Comparison of ENCODE assay signal across 8 mouse cellular contexts in genomic region chr11:117118721-117119321, GRCm38 (mm10). TPM values are rescaled to one million over a fixed set of nuclear protein-coding genes. Genes with fewer than 3 reads are reported as not detected.
DNase-seq lines count a peak whose midpoint lies in the region; ATAC-seq and TF ChIP-seq lines count a peak whose summit lies in the region.

No protein-coding gene starts in this region.

- peaks cover 27% of the 10 kb centered on the region for H3K36me3 ChIP-seq in heart, embryonic 13.5 days
- peaks cover 4% of the 10 kb centered on the region for H3K36me3 ChIP-seq in myocyte (ENCODE audit: control insufficient read depth, insufficient read depth)

- no peaks in the 10 kb centered on the region for H3K9me3 ChIP-seq in heart, embryonic 13.5 days

- H3K4me3 ChIP-seq in heart, embryonic 13.5 days: no peak overlapping the region
- H3K4me3 ChIP-seq in myocyte: no peak overlapping the region

- no peak for TF ChIP-seq POLR2A in myocyte (IDR thresholded peaks at IDR 0.05; ENCODE audit: insufficient read length, low read depth)

- H3K27ac ChIP-seq in heart, embryonic 13.5 days (replicated peaks): peak overlapping the region; percentile 64

- peak overlapping the region; percentile 91 for H3K9ac ChIP-seq in heart, embryonic 13.5 days

- no peak for ATAC-seq in heart, embryonic 13.5 days (ENCODE audit: extremely low read depth, insufficient number of reproducible peaks, low FRiP score, low TSS enrichment)
- ATAC-seq in megakaryocyte progenitor cell, adult 5-6 weeks (replicated peaks; ENCODE audit: poor library complexity): no peak

- no peaks in the 10 kb centered on the region for H3K27me3 ChIP-seq in heart, embryonic 13.5 days (replicated peaks)
- no peaks in the 10 kb centered on the region for H3K27me3 ChIP-seq in myocyte (ENCODE audit: control insufficient read depth, insufficient read depth, insufficient read length)

- H3K4me1 ChIP-seq in heart, embryonic 13.5 days: peaks cover 87% of the 10 kb centered on the region

- peak overlapping the region; percentile 36 for H3K4me2 ChIP-seq in heart, embryonic 13.5 days
- peak overlapping the region; percentile 42 for H3K4me2 ChIP-seq in myocyte (ENCODE audit: low read depth)

- H3K79me2 ChIP-seq in myocyte (ENCODE audit: control insufficient read depth, insufficient read depth): peaks cover 79% of the 10 kb centered on the region

- 37% methylated on average over 10 of the region's 11 CpGs for WGBS in heart, embryonic 13.5 days

- DNase-seq in layer of hippocampus, postnatal 10 days (ENCODE audit: low spot score in 2 of 2): peak; percentile 55 to 57
- no peak for DNase-seq in layer of hippocampus, adult 18-20 months (ENCODE audit: low spot score in 2 of 2)
- peak; percentile 95 for DNase-seq in cerebellum, adult 11-12 months
- no peak for DNase-seq in spleen, postnatal 10 days (ENCODE audit: low spot score in 2 of 2)
- no peak for DNase-seq in gastrocnemius, adult 18-20 months (ENCODE audit: low spot score)

- no peak overlapping the region for H3ac ChIP-seq in myocyte (ENCODE audit: control insufficient read depth, insufficient read length)

TF ChIP-seq in myocyte, 11 proteins besides CTCF, POLR2A, EP300 and RAD21:
- no peak for TF ChIP-seq POLR2AphosphoS2 (IDR thresholded peaks at IDR 0.05; ENCODE audit: insufficient read length, low read depth)
- peak; percentile 22 for TF ChIP-seq USF1 (IDR thresholded peaks at IDR 0.05; ENCODE audit: low read depth)
- peak in 1 of 3 experiments; percentile 36 for TF ChIP-seq MYOG (IDR thresholded peaks at IDR 0.05; ENCODE audit: control insufficient read depth in 1 of 3, insufficient read depth in 1 of 3, insufficient read length in 2 of 3, low read depth in 2 of 3)
TF ChIP-seq in myocyte: peak in this region for 2.

RNA-seq across cellular contexts. Expression of gene Sec14l1, which starts 3.9 kb away (rescaled TPM):
- total RNA-seq in layer of hippocampus, postnatal 10 days (2021): 100 to 1,000 TPM; 151 to 152 TPM
- 100 to 1,000 TPM; 235 to 245 TPM for total RNA-seq in layer of hippocampus, adult 18-20 months (2021)
- 44.5 and 45.3 TPM in 2 replicates for polyA plus RNA-seq in heart, embryonic 13.5 days (2015; fragmentation: Nextera tagmentation; extraction: Ambion mirVana)
- 84.8 TPM for polyA plus RNA-seq in myocyte (2012; fragmentation: generic; extraction: Trizol)
- total RNA-seq in megakaryocyte progenitor cell, adult 5-6 weeks (2015): 9.8 and 11.7 TPM in 2 replicates
- total RNA-seq in megakaryocyte progenitor cell, adult 5-6 weeks (2017): 11.4 and 12.9 TPM in 2 replicates
- 10 to 100 TPM; 52.1 to 53.3 TPM for total RNA-seq in gastrocnemius, adult 18-20 months (2021)

Comparison
In these comparisons a context has a peak if more than half of its experiments do, and no peak if none do; other contexts are left out.
1. DNase-seq: peak in layer of hippocampus, postnatal 10 days (2 of 2) and cerebellum, adult 11-12 months (single experiment); none in layer of hippocampus, adult 18-20 months (0 of 2), spleen, postnatal 10 days (0 of 2) and gastrocnemius, adult 18-20 months (single experiment).